Mouse (Mus musculus) stomach, postnatal 0 days (tissue): Measurements from ENCODE around the gene Cks1b. TPM values are rescaled to one million over a fixed set of nuclear protein-coding genes. Genes with fewer than 3 reads are reported as not detected.
A peak's percentile ranks its signal among the peaks of the same experiment; 100 is the strongest.

Experiments used
- ATAC-seq: fragments of 200-750 bp; cut with Nextera tagmentation; 2 replicates; pipeline ENCODE4 v1.8.0; 2017; ENCODE audit not compliant: low FRiP score, low TSS enrichment
- DNase-seq: peaks from one replicate; pipeline ENCODE4 v3.0.0-alpha.2; 2016; ENCODE audit warnings: low spot score
- H3K27ac ChIP-seq: fragments of 300-500 bp; sonication (generic); replicated peaks from 2 replicates; pipeline ENCODE4 v1.5.1; 2014; ENCODE audit warnings: mild to moderate bottlenecking, control low read depth
- H3K27me3 ChIP-seq: fragments of 300-500 bp; sonication (generic); 2 replicates; pipeline ENCODE4 v1.6.1; 2014; ENCODE audit warnings: low read length; ENCODE audit not compliant: control insufficient read depth, insufficient read depth
- H3K36me3 ChIP-seq: fragments of 300-500 bp; sonication (generic); 2 replicates; pipeline ENCODE4 v1.6.1; 2014; ENCODE audit warnings: low read length, mixed read lengths; ENCODE audit not compliant: control insufficient read depth, insufficient read depth
- H3K4me1 ChIP-seq: fragments of 300-500 bp; sonication (generic); replicated peaks from 2 replicates; pipeline ENCODE4 v1.6.1; 2014; ENCODE audit warnings: antibody characterized with exemption; ENCODE audit not compliant: control insufficient read depth, insufficient read depth
- H3K4me2 ChIP-seq: fragments of 300-500 bp; sonication (generic); replicated peaks from 2 replicates; pipeline ENCODE4 v1.6.1; 2014; ENCODE audit warnings: low read depth, mild to moderate bottlenecking, control low read depth, moderate library complexity
- H3K4me3 ChIP-seq: fragments of 300-500 bp; sonication (generic); 2 replicates; pipeline ENCODE4 v1.5.1; 2014; ENCODE audit warnings: low read depth, low read length, control low read depth
- H3K9ac ChIP-seq: fragments of 300-500 bp; sonication (generic); 2 replicates; pipeline ENCODE4 v1.6.1; 2014; ENCODE audit warnings: mild to moderate bottlenecking, low read length, control low read depth, mixed read lengths
- H3K9me3 ChIP-seq: fragments of 300-500 bp; sonication (generic); 2 replicates; pipeline ENCODE4 v1.6.1; 2016; ENCODE audit warnings: low read length; ENCODE audit not compliant: control insufficient read depth
- CTCF ChIP-seq: IDR thresholded peaks from 2 replicates; pipeline ENCODE4 v1.5.1; 2016; ENCODE audit warnings: antibody characterized with exemption, low read depth, mild to moderate bottlenecking, moderate library complexity
- EP300 ChIP-seq: optimal IDR thresholded peaks from 2 replicates; pipeline ENCODE3; 2016; ENCODE audit warnings: antibody characterized with exemption
- WGBS: fragments of 180-500 bp; shearing (Covaris S2); extraction: QIAGEN DNeasy Blood & Tissue Kit; methylation state at CpG from one replicate; pipeline ENCODE4 v1.1.7; 2014; 5-methylcytosine and 5-hydroxymethylcytosine counted together
- polyA plus RNA-seq: library from polyadenylated mRNA; unstranded; fragments of >200 nt; fragmentation: Nextera tagmentation; extraction: Ambion mirVana; gene quantifications from 2 replicates; pipeline ENCODE4 v1.2.1, GENCODE M21; 2015

Gene Cks1b
- polyA plus RNA-seq, 1 experiment from 2014 or later = 179 TPM

GRCm38 (mm10) chr3:89393605-89394004 is 24.6 kb downstream of the Cks1b start:
- Histone ChIP-seq H3K36me3 (no peaks in the 10 kb centered on the region), H3K9me3 (no peaks in the 10 kb centered on the region), H3K9ac (peak overlapping the region; percentile 82), H3K4me1 (peaks cover 6% of the 10 kb centered on the region), H3K27ac (peak overlapping the region; percentile 97), H3K4me2 (peak overlapping the region; percentile 99), H3K27me3 (no peaks in the 10 kb centered on the region), H3K4me3 (peak overlapping the region; percentile 76)
- peak; percentile 99 for DNase-seq
- peak; percentile 94 for ATAC-seq
- TF ChIP-seq CTCF = peak; percentile 1; the same call in 1 of the 2 replicates
- TF ChIP-seq EP300 = no peak
- under 1% methylated on average over 15 of the region's 15 CpGs for WGBS

GRCm38 (mm10) chr3:89392871-89393311 is 25.3 kb downstream of the Cks1b start:
- Histone ChIP-seq H3K27me3 (no peaks in the 10 kb centered on the region), H3K36me3 (no peaks in the 10 kb centered on the region), H3K4me2 (peak overlapping the region; percentile 99), H3K4me1 (peaks cover 9% of the 10 kb centered on the region), H3K9me3 (no peaks in the 10 kb centered on the region), H3K4me3 (peak overlapping the region; percentile 76), H3K9ac (peak overlapping the region; percentile 82), H3K27ac (peak overlapping the region; percentile 94)
- ATAC-seq (no peak), DNase-seq (peak; percentile 82)
- whole genome bisulfite sequencing = under 1% methylated on average over 21 of the region's 24 CpGs
- TF ChIP-seq EP300 = no peak
- no peak for TF ChIP-seq CTCF

- H3K27me3 ChIP-seq = no peaks in the 10 kb centered on the region
- TF ChIP-seq EP300 (no peak), CTCF (0 out of 2 replicates have a peak, but pooled peaks have one; percentile 6)
- H3K4me2 ChIP-seq = peak overlapping the region; percentile 99
- DNase-seq (peak; percentile 88), ATAC-seq (peak; percentile 2)
- no peaks in the 10 kb centered on the region for H3K9me3 ChIP-seq
- peak overlapping the region; percentile 82 for H3K9ac ChIP-seq
- H3K4me3 ChIP-seq = peak overlapping the region; percentile 76
- H3K4me1 ChIP-seq = peaks cover 9% of the 10 kb centered on the region
- H3K27ac ChIP-seq = peak overlapping the region; percentile 94
- H3K36me3 ChIP-seq = no peaks in the 10 kb centered on the region
- WGBS = 1% methylated on average over 43 of the region's 56 CpGs
These were observed 26.3 kb downstream of the Cks1b start for GRCm38 (mm10) chr3:89391663-89392511.

- Histone ChIP-seq H3K27me3 (no peaks in the 10 kb centered on the region), H3K27ac (peak overlapping the region; percentile 94), H3K36me3 (no peaks in the 10 kb centered on the region), H3K4me1 (peaks cover 6% of the 10 kb centered on the region; the same call in 1 of the 2 replicates), H3K9ac (peak overlapping the region; percentile 82), H3K4me2 (peak overlapping the region; percentile 99), H3K4me3 (peak overlapping the region; percentile 76), H3K9me3 (no peaks in the 10 kb centered on the region)
- DNase-seq = peak; percentile 79
- 15% methylated on average over 19 of the region's 19 CpGs for WGBS
- no peak for ATAC-seq
- TF ChIP-seq CTCF (no peak), EP300 (no peak)
These were observed 27.2 kb downstream of the Cks1b start for GRCm38 (mm10) chr3:89390699-89391662.

- Histone ChIP-seq H3K9me3 (no peaks in the 10 kb centered on the region), H3K4me1 (peaks cover 6% of the 10 kb centered on the region; the same call in 1 of the 2 replicates), H3K27ac (peak overlapping the region; percentile 94), H3K9ac (peak overlapping the region; percentile 82; the same call in 1 of the 2 replicates), H3K4me2 (peak overlapping the region; percentile 99), H3K4me3 (peak overlapping the region; percentile 76), H3K27me3 (no peaks in the 10 kb centered on the region), H3K36me3 (no peaks in the 10 kb centered on the region)
- 19% methylated on average over 5 of the region's 5 CpGs for WGBS
- ATAC-seq = no peak
- TF ChIP-seq EP300 = no peak
- peak; percentile 50 for DNase-seq
These were observed 28.1 kb downstream of the Cks1b start for GRCm38 (mm10) chr3:89390111-89390515.
